Mouse (Mus musculus) kidney, adult 10 weeks (tissue): Measurements from ENCODE around the gene Igfals. TPM values are rescaled to one million over a fixed set of nuclear protein-coding genes. Genes with fewer than 3 reads are reported as not detected.

Experiments used
- polyA plus RNA-seq: library from polyadenylated mRNA; stranded (reverse); fragments of 350-450 nt; fragmentation: Illumina TruSeq; extraction: RNeasy Lipid Tissue Mini Kit (QIAGEN cat#74804); gene quantifications from one replicate; pipeline ENCODE4 v1.2.3, GENCODE M21; 2014; ENCODE audit warnings: low read depth, low replicate concordance

The Igfals gene
- 0.77 TPM for polyA plus RNA-seq

DNA sequence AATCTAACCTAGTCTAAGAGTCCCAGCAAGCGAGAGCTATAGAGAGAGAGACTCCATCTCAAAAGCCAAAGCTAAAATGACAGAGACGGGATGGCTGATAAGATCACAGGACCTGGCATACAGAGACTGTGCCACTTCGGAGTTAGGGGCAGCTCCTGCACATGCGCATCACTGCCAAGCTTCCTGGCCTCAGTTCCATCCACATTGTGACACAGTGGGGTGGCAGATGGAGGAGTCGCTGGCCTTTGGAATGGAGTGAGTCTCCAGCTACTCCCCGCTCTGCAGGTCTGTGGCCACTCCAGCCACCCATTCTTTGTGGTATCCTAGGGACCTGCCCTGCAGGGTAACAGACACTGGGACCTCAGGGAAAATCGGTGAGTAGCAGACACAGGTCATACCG lies at the start of gene Igfals:
TSS of gene Igfals (plus strand) at position 222 of the 400 bp plus-strand sequence.

DNA sequence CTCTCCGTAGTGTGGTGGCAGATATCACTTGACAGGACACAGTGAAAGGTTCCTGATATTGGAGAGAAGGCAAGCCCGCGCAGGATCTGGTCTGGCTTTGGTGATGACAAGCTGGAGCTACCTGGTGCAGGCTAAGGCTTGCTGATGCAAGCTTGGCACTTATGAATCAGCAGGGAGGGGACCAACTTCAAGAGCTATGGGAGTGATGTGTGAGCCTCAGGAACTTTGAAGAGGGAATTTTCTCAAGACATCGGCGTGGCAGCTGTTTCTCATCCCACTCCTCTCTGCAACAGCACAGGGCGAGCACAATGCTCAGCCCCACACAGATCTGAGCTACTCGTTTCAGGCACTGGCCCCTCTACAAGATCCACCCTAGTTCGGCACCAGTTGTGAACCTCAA lies 26.0 kb upstream of the Igfals start, which contains the start of gene Hagh:
TSS of gene Hagh (plus strand) at position 302 of the 400 bp plus-strand sequence.

DNA sequence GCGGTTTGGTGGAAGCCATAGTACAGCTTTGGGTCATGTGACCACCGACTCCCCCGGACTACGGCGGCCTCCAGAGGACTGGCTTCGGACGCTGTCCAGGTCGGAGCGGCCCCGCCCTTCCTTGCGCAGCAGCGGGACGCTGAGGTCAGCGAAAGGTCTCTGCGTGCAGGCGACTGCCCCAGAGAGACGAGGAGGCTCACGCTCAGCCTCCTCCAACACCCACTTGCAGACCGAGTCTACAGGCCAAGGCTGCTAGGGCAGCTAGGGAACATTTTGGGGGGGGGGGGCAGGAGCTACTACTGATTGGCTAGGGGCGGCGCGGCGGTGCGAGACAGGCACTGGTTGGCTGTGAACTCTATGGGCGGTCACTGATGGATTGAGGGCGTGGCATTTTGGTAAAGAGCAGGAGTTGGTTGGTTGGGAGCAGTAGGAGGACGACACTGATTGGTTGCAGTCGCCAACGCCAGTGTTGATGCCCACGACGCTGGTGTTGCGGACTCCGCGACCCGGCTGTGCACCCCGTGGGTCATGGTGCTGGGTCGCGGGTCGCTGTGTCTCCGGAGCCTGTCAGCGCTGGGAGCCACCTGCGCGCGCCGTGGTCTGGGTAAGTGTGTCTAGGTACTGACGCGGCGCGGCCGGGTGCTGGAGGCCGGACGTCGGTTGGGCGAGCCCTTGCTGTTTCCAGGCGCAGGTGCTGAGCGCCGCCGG lies 15.6 kb upstream of the Igfals start, which contains the start of gene Fahd1:
TSS of gene Fahd1 (minus strand) at position 300 of the 708 bp plus-strand sequence.

DNA sequence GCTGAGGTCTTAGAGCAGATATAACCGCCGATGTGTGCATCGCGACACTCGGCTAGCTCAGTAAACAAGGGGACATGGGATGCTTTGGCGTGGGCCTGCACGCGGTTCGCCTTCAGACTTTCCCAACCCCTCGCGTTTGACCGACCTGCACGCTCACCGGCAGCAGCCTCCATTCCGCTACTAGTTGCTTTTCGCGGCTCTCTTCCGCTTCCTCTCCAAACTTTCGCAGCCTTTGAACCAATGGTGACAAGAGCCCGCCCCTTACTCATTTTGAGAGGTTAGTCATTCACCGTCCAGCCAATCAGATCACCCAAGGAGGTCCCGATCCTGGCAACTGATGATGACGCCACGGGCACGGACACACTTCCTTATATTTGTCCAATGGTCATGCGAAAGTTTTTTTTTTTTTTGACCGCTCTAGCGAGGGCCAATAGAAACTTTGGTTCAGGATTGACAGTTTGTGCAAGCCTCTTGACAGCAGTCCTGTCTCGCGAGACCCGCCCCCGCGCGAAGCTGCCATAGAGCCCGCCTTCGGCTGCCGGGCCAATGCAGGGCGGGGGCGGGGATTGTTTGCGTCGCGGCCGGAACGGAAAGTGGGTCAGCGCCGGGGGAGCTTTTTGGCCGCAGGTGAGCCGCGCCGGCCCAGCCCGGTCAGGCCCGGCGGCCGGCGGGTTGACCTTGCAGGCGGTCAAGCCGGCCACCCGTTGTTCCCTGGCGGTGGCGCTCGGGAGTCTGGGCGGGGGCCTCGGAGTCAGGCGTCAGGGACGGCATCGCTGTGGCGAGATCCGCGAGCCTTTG lies 20.5 kb downstream of the Igfals start, which contains the start of the genes Nubp2 and Spsb3:
TSS of gene Nubp2 (minus strand) at position 216 of the 798 bp plus-strand sequence.
TSS of gene Spsb3 (plus strand) at position 510 of the 798 bp plus-strand sequence.

DNA sequence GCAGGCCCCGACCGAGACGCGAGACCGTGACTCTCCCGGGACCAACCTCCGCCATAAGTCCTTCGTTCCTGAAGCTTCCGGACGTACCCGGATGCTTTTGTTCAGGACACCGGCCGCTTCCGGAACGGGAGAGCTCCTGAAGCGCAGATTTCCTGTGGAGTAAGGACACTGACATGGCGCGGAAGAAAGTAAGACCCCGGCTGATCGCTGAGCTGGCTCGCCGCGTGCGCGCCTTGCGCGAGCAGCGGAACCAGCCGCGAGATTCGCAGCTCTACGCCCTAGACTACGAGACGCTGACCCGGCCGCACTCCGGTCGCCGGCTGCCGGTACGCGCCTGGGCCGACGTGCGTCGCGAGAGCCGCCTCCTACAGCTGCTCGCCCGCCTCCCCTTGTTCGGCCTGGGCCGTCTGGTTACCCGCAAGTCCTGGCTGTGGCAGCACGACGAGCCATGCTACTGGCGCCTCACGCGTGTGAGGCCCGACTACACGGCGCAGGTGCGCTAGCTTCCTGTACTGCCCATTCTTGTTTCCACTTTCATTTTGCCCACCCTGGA lies 29.3 kb downstream of the Igfals start, which contains the start of the genes Eme2 and Mrps34:
TSS of gene Eme2 (minus strand) at position 93 of the 553 bp plus-strand sequence.
TSS of gene Mrps34 (plus strand) at position 122 of the 553 bp plus-strand sequence.

DNA sequence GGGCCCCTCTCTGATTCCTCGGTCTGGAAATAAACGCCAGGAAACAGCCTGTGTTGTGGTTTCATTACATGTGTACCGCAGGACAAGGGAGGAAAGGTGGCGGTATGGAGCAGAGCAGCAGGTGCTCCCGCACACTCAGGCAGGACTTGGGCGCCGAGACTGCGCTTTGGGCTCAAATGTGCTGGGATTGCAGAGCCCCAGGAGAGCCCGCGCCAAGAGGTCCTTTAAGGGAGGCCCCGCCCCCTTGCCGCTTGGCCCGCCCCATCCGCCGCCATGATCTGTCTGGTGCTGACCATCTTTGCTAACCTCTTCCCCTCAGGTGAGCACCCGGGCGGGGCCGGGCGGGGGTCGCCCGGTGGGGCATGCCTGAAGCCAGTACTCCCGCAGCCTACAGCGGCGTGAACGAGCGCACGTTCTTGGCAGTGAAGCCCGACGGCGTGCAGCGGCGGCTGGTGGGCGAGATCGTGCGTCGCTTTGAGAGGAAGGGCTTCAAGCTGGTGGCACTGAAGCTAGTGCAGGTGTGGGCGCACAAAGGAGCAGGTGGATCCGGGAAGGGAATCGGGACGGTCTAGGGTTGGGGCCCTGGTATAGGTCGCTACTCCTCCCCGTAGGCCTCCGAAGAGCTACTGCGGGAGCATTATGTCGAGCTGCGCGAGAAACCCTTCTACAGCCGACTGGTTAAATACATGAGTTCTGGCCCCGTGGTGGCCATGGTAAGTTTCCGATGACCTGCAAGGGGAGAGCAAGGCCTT lies 30.6 kb downstream of the Igfals start, which contains the start of gene Nme3:
TSS of gene Nme3 (plus strand) at position 260 of the 752 bp plus-strand sequence.

Other genes starting within 250 kb of the Igfals start
- 11.8 TPM for gene Tsc2, start 233.4 kb upstream of the Igfals start, polyA plus RNA-seq
- gene Nthl1, start 233.3 kb upstream of the Igfals start, polyA plus RNA-seq = 0.28 TPM
- 11.1 TPM for gene Slc9a3r2, start 215.7 kb upstream of the Igfals start, polyA plus RNA-seq
- not detected for gene Npw, start 207.5 kb upstream of the Igfals start, polyA plus RNA-seq
- 1.0 TPM for gene Zfp598, start 196.3 kb upstream of the Igfals start, polyA plus RNA-seq
- 0.32 TPM for gene Syngr3, start 176.0 kb upstream of the Igfals start, polyA plus RNA-seq
- gene Gfer, start 169.8 kb upstream of the Igfals start, polyA plus RNA-seq = 9.9 TPM
- gene Noxo1, start 169.8 kb upstream of the Igfals start, polyA plus RNA-seq = 1.4 TPM
- gene Tbl3, start 158.3 kb upstream of the Igfals start, polyA plus RNA-seq = not detected
- not detected for gene Rnf151, start 147.9 kb upstream of the Igfals start, polyA plus RNA-seq
- 425 TPM for gene Rps2, start 147.9 kb upstream of the Igfals start, polyA plus RNA-seq
- gene Ndufb10, start 141.5 kb upstream of the Igfals start, polyA plus RNA-seq = 205 TPM
- gene Rpl3l, start 138.2 kb upstream of the Igfals start, polyA plus RNA-seq = not detected
- 5.7 TPM for gene Msrb1, start 129.4 kb upstream of the Igfals start, polyA plus RNA-seq
- not detected for gene Hs3st6, start 113.0 kb upstream of the Igfals start, polyA plus RNA-seq
- gene Meiob, start 61.7 kb upstream of the Igfals start, polyA plus RNA-seq = 0.44 TPM
- 52.5 TPM for gene Hagh, start 25.9 kb upstream of the Igfals start, polyA plus RNA-seq
- gene Fahd1, start 15.6 kb upstream of the Igfals start, polyA plus RNA-seq = 332 TPM
- 4.9 TPM for gene Nubp2, start 20.4 kb downstream of the Igfals start, polyA plus RNA-seq
- gene Spsb3, start 20.6 kb downstream of the Igfals start, polyA plus RNA-seq = 0.61 TPM
- 1.6 TPM for gene Eme2, start 29.1 kb downstream of the Igfals start, polyA plus RNA-seq
- 1.1 TPM for gene Mrps34, start 29.1 kb downstream of the Igfals start, polyA plus RNA-seq
- 3.3 TPM for gene Nme3, start 30.5 kb downstream of the Igfals start, polyA plus RNA-seq
- 3.3 TPM for gene Mapk8ip3, start 71.0 kb downstream of the Igfals start, polyA plus RNA-seq
- gene Jpt2, start 94.7 kb downstream of the Igfals start, polyA plus RNA-seq = 80.0 TPM
- gene Cramp1l, start 149.8 kb downstream of the Igfals start, polyA plus RNA-seq = 4.7 TPM
- gene Ift140, start 150.1 kb downstream of the Igfals start, polyA plus RNA-seq = 7.6 TPM
- 16.4 TPM for gene Tmem204, start 217.6 kb downstream of the Igfals start, polyA plus RNA-seq
- gene Telo2, start 250.0 kb downstream of the Igfals start, polyA plus RNA-seq = 2.3 TPM